Mouse (Mus musculus) mesoderm, embryonic 11.5 days (tissue): ENCODE measurements at regions not wholly inside any gene's neighbourhood (a gene's known extent, or its start where the extent isn't known, plus 50 kb on each side); places are given as distances from the start of the nearest gene placed in this dataset.
A peak's percentile ranks its signal among the peaks of the same experiment; 100 is the strongest.

Experiments
- DNase-seq: peaks from one replicate; pipeline ENCODE4 v3.0.0-alpha.2; 2012; ENCODE audit warnings: low read depth, low spot score

DNA sequence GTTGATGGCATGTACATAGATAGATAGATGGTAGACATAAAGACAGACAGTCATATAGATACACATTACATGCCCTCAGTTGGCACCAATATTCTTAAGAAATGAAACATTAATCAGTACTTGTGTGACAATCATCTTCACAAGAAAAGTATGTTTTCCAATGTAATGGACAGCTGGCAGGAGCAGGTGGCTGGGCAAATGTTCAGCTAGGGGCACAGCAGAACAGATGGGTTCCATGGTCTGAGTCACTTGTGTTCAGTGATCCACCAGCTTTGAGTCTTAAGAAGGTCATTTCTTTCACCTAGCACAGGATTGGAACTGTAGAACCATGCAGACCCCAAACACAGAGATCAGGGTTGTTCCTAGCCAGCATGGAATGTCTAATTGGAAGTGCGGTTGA lies 2631.2 kb upstream of the 5930422O12Rik start:
- no peak for DNase-seq

- DNase-seq = no peak
Observed at GRCm38 (mm10) chr8:30817028-30817427, 2611.5 kb upstream of the 5930422O12Rik start.

DNA sequence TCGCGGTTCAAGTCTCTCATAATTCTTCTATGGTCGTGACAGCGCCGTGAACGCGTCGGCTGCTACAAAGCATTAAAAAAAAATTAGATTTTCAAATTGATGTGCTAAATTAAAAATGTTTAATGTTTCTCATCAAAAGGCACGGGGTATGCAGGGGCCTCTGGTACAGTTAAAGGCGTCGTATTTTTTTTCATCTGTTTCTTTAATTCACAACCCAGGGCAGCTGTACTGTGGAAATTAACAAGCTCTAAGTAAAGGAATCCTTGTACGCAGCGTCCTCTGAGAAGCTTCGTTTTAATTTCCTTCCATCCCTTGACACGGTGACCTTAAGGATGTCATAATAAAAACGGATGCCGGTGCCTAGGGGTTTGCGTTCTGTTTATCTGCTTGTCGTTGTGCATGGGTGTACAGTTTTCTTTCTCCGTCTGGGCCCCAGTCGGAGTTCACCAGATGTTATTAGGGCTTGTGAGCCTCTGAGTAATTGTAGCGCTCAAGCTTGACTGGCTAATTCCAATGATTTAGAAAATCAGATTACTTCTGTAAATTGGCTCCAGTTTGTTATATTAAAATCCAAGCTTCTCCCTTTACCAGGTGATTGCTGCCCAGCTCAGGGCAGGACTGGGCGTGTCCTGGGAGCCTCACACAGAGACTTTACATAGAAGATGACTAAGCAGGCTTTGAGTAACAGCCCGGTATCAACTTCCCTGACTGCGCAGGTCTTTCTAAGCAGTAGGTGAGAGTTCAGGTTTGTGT lies 2605.5 kb upstream of the 5930422O12Rik start:
- DNase-seq = no peak

GRCm38 (mm10) chr8:30823588-30823938 lies 2604.9 kb upstream of the 5930422O12Rik start:
- no peak for DNase-seq

DNA sequence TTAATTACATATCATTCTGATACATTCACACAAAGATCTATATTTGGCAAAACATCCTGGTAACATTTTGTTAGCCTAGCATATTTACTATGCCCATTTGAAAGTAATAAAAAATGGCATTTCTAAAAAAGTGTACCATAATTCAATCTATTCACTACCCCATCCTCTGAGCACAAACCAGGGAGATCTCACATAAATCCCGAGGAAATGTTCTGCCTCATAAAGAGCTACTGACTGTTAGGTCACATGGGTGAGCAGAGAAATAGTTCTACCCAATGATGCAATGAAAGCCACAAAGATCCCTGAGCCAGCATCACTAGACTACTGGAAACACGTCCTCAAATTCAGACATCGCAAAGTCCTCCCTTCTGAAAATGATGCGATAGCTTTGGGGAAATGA lies 2602.5 kb upstream of the 5930422O12Rik start:
- DNase-seq = no peak

DNA sequence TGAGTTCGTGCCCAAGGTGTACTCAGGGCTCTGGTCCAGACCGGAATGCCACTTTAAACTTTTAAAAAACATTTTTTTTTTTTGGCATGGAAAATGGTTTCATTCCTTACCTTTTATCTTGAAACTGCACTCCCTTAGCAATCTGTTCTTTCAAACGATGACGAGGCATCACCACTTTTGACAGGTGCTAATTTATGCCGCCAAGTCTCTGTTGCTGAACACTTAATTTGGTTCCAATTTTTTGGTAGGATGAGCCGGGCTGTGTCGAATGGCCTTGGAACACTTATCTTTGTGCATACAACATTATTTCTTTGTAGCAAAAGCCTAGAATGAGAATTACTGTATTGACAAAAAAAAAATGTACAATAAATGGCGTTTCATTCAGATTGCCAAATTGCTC lies 2590.5 kb upstream of the 5930422O12Rik start:
- DNase-seq = no peak

GRCm38 (mm10) chr8:30840064-30840463 lies 2588.4 kb upstream of the 5930422O12Rik start:
- peak; percentile 83 for DNase-seq

GRCm38 (mm10) chr8:30863017-30863416 lies 2565.5 kb upstream of the 5930422O12Rik start:
- no peak for DNase-seq

DNA sequence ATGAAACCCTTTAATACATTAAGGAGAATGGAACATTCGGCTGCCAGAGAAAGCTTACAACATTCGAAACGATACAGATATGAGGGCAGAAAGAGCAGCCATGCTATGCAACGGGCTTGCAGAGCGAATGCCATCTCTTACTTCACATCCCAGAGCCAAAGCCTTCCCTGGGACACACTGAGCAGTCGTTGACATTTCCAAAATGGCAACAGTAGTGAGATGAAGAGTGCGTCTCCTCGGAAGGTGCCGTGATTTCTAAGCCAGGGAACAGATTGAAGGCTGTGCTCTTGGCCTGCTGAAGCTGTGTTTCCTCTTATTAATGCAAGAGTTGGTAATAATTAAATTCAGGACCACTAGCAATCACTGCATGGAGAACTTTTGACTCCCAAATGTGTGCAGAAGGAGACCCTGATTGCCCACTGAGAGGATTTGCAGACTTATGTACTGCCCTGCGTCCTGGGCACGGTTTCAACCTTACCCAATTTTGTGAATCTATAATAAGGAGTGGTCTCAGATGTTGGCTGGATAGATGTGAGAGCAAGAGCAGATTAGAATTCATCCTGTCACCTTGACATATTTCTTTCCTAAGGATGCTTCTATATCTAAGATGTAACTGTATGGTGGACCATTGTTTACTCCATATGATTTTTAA lies 2522.3 kb upstream of the 5930422O12Rik start:
- DNase-seq = no peak

- DNase-seq = no peak
Observed at GRCm38 (mm10) chr8:30913664-30914063, 2514.8 kb upstream of the 5930422O12Rik start.

DNA sequence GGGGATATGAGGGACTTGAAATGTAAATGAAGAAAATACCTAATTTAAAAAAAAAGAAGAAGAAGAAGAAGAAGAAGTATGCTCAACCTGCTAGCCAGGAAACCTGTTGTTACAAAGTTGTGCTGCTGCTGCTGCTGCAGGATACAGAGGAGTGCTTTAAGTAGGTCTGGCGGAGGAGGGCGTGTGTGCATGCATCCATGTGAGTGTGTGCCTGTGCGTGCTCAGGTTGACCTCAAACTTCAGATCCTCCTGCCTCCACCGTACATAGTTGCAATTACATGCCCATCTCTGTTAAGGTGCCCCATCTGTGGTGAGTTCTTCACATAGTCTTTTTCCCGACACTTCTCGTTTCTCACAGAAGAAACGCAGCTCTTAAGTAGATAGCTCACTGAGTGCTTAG lies 2513.4 kb upstream of the 5930422O12Rik start:
- no peak for DNase-seq

DNA sequence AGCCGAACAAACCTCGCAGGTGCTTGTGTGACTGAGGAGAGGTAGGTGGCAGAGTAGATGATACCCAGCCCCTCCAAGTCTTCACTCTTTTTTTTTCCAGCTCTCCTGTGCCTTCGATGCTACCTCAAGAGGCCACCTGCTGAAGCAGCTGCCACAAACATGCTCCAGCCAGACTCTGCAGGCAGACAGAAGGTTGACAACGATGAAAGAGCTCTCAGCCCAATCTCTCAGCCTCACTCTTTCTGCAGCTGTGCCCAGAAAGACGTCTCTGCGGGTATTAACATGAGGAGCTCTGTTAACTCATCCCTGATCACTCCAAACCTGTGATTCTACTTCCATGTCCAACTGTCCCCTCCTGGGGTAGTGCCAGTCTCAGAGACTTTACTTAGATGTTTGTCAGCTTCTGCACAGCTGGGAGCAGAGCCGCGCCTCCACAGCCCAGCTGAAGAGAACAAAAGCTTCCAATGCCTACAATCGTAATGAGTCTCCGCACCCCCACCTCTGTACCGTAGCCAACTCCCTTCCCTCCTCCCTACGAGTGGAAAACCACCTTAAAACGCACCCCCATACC lies 2512.8 kb upstream of the 5930422O12Rik start:
- DNase-seq = peak; percentile 31

- peak; percentile 15 for DNase-seq
Observed at GRCm38 (mm10) chr8:30916184-30916751, 2512.2 kb upstream of the 5930422O12Rik start.

DNA sequence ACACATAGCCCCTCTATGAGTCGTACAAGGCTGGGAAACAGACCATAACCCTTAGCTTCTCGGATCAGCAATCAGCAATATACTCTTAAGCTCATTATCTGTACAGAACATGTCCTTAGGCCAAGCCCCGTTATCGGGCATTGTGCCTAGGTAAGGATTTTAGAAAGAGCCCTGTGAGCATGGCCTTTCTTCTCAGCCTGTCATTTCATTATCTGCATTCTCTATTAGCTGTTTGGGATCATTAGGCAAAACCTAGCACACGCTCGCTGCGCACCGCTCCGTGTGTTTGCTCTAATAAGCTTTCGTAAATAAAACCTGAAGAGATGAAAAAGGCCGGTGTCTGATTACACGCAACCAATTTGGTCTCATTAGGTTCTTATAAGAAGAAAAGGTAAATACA lies 2507.1 kb upstream of the 5930422O12Rik start:
- no peak for DNase-seq

GRCm38 (mm10) chr8:30923301-30924159 lies 2505.0 kb upstream of the 5930422O12Rik start:
- DNase-seq = peak; percentile 82

DNA sequence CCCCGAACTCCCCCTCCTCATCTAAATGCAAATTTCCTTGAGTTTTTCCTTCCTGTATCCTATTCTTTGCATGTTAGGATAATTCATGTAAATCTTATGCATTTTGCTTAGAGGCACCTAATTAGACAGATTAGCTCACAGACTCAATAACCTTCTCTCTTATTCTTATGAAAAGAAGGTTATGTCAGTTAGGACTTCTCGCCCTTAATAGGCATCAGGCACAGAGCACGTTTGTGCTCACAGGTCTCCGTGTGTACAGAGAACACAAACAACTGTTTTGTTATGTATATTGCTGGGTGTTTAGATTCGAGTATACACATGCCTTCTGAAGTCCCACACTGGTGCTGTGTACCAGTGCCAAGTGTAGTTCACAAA lies 2504.4 kb upstream of the 5930422O12Rik start:
- DNase-seq = no peak

DNA sequence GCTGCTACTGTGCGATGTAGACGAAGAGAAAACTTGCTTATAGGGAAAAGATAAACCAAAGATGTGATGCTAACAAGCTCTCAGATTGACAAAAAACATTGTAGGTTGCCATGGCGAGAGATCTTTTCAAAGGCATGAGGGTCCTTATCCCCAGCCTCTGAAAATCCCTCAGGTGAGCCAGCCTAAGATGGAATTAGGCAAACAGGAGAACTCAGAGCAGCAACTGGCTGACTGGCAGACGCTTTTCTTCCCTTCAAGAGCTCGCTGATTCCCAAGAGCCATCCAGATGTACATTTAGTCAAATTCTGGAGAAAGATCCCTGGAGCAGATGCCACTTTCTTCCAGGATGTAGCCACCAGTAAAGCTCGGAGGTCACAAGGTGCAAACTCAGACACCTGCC lies 2503.9 kb upstream of the 5930422O12Rik start:
- no peak for DNase-seq

DNA sequence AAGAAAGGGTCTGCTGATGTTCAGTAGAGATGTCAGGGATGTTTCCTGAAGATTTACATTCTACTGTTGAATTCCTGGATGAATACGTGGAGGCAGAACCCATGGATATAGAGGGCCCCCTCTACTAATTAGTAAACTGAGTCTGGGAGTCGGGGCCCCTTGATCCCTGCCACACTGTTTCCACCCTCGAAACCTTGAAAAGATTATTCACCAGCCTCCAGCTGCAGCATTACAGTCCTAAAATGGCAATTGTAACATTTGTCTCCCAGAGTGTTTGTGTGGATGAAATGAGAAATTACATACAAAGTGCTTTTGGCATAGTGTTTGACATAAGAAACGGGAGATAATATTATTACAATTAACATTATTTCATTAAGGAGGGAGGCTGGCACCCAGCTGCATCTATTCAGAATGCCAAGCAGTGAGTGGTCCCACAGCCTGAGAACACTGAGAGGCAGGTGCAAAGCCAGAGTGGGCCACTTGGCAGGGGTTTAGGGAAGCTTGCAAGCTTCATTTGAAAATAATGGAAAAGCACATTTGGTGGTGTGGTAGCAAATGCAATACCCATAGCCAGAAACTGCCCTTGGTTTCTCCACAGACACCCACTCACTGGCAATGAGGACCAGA lies 2490.9 kb upstream of the 5930422O12Rik start:
- DNase-seq = no peak

- no peak for DNase-seq
Observed at GRCm38 (mm10) chr8:30940901-30941300, 2487.6 kb upstream of the 5930422O12Rik start.

GRCm38 (mm10) chr8:30941511-30942175 lies 2486.9 kb upstream of the 5930422O12Rik start:
- DNase-seq = no peak
